Mouse (Mus musculus) naive thymus-derived CD4-positive, alpha-beta T cell, adult 2 months (primary cell): ENCODE measurements at regions not wholly inside any gene's neighbourhood (a gene's known extent, or its start where the extent isn't known, plus 50 kb on each side); places are given as distances from the start of the nearest gene placed in this dataset.

Experiments used
- DNase-seq: peaks from one replicate; pipeline ENCODE4 v3.0.0-alpha.2; 2011; ENCODE audit warnings: low read depth

DNA sequence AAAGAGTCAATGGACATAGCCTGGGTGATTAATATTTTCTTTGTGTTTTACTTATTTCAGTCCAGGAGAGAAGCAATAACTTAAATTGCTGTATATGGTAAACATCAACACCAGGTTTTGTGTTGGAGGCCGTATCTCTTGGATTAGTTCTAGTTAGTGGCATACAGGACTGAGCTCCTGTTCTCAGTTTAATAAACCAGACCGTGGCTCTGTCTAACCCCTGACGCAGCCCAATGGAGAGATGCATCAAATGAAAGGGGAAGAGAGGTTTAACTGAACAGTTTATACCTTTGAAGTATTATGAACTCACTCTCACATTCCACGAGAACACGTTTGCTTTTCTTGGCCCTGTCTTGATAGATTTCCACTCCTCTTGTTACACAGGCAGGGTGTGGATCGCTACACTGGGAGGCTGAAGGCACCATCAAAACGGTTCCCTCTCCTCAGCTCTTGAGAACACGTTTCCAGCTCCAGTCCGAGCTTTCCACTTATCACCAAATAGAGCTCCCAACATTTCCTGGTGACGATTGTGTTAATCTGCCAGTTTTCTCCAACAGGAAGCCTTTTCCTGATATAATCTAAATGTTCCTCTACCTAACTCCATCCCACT lies 54.0 kb upstream of the Cerkl start:
- DNase-seq: no peak

DNA sequence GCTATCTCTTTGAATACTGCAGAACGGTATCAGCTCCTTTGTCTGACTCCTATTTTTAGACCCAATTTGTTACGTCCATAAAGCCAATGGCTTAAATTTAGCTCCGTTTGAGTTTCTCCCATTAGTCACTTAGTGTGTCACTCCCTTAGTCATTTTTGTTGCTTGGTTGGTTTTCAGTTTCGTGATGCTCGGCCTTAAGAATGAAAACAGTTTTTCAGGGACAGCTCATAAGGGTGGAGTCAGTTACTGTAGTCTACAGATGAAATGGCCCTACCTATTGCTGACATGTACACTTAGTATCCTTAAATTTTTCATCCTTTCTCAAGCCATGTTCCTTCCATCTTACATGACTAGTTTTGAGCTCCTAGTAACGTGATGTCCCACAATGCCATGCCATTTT lies 54.5 kb upstream of the Cerkl start:
- no peak for DNase-seq

DNA sequence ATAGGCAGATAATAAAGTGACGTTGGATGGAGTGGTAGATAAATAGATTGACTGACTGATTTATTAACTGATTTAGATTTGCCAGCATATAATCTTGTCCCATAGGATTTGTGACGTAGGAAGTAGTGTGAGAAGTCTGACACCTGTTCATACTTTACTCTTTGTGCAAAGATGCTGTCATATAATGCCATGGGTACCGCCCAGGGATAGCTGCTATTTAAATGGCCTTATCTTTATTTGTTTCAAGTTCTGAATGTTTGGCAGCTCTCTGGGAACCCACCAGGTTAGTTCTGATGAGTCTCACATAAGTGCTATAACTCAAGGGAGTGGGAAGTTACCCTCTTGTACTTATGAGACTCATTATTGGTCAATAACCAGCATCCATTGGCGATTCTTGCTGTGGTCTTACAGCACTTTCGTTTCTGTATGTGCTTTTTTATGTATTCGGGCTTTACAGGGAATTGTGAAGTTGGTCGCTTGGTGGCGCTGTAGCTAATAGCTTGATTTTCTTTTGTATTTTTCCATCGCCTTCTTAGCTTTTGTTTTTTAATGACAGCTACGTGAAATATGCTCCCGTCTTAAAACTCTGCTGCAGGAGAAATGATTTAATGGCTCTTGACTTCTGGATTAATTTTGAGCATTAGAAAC lies 55.2 kb upstream of the Cerkl start:
- DNase-seq: peak; percentile 70

DNA sequence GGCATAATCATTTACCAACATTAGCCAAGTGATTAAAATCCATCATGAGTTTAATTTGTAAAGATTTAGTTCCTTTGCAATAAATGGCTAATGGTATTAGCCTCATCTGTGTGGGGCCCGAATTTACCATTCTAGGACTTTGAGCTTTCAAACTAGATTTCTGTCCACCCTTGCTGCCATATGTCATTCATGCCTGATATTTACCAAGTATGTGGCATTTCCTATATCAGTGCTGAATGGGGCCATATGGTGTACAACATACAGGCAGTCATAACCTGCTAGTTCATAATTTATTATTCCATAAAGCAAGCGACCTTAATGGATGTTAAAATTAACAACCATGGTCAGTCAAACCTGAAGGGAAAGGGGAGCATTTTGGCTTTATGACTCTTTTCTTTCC lies 55.8 kb upstream of the Cerkl start:
- DNase-seq: no peak

DNA sequence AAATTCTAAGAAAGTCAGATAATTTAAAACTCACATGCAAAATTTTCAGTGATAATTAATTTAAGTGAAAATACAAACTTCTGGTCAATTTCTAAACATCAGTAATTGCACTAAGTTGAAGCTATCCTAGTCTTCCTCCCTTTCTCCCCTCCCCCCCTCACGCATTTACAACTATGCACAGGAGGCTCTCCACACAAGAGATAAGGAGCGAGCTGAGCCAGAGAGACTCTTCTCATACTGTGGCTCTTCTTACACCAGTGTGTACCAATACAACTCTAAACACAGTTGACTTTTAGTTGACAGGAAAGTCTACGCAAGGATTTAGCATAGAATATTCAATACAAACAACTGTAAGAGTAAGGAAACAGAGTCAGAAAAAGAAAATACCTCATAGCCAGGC lies 57.1 kb upstream of the Cerkl start:
- no peak for DNase-seq

DNA sequence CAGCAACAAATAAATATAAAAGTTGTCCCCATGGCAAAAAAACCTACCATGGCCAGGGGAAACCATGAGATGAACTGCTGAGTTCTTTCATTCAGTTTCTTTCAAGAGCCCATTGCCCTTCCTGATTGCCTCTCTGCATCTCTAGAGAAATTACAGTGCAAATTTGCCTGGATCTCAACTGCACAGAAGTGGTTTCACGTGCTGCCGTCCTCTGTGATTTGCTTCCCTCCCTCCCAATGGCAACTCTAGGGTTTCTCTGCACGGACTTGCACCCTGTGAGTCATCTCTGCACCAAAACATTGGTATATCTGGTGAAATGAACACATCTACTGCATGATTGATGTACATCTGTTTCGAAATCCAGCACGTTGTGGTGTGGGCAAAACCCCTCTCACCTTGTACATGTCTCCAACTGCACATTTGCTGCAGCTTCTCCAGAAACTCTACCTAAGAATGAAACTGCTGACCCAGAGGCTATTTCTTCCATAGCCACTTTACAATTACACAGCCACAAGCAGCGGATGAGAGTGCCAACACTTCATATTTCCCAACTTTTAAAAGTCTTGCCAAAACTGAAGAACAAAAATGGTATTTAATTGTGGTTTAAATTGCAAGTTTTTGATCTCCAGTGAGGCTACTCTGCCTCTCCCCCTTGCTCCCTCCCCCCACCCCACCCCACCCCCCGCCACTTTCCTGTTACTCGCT lies 61.6 kb upstream of the Cerkl start:
- DNase-seq: no peak

DNA sequence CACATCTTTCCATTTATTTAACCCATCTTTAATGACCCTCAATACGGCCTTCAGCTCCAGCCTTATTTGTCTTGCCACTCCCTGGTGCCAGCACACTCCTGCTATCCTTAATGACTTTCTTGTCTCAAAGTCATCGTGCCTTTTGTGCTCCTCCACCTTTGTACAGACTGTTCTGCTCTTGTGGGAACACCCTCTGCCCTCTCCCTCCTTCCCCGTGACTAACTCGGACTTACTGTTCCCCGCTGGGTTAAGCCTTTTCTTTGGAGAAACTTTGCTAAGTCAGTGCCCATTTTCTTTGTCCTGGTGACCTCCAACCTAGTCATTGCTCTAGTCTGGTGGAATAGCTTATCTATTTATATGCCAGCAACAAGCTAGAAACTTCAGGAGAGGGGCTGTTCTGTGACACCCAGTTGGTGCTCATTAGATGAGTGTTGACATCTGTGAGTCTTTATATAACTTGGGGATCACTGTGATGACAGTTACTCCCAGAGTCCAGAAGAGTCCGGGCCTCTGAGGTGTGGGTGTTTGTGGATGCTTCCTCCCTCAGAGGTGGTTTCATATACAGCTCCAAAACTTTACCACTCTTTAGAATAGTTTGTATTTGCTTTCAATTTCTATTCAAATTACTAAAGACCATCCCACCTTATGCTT lies 63.3 kb upstream of the Cerkl start:
- no peak for DNase-seq

DNA sequence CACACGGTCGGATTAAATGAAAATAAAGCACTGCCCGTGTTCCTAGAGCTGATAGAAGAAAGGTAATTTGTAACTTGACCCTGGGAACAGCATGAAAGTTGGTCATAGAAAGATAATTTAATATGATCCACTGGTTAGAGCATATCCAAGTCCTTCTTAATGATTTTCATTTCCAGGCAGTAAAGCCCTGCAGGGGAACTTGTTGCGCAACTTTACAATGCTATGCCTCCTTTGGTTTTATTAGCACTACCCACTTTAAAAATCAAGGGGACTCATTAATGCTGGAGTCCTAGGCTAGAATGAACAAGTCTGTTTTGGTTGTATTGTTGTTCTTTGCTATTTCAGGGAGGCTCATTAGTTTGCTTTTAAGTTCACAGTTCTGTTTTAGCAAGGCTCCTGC lies 66.9 kb upstream of the Cerkl start:
- no peak for DNase-seq

DNA sequence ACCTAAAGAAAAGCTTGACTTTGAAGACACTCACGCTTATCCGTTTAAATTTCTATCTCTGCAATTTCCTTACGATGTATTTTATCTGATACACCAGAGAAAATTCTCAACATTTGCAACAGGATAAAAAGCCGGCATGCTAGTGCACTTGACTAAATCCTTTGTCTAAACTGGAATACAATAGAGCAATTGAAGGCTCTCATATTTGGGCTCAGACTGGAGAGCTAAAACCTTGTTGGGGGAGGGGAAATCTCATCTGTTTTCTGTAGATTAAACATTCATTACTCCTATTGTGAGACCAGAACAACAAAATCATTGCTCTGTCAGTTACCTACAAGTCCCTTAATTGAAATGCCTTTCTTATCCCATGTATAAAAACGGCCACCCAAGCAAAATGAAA lies 70.9 kb upstream of the Cerkl start:
- DNase-seq: no peak

DNA sequence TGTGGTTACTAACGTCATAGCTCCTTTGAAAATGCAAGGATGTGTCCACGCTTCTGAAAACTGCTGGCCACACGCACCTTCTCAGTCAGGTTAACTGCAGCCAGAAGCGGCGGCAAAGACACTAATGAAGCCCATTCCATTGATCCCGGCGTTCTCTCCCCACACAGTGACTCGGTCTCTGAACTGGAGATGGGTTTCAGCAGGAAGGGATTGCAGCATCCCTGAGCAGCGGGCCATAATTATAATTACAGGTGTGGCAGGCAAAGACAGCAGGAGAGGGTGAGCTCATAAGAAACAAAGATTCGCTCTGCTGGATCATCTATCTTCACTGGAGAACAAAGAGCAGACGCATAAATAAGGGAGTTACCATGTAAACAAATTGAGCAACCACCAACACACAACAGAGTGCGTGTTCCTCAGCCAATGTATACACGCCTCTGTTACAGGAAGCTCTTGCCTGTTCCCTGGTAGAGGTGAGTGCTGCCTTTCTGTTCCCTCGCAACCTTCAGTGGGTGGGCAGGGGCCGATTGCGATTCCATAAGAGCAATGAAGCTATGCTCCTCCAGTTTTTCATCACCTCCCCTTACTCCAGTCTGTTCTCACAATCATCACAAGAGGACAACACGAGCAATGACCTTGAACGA lies 71.9 kb upstream of the Cerkl start:
- DNase-seq: no peak

DNA sequence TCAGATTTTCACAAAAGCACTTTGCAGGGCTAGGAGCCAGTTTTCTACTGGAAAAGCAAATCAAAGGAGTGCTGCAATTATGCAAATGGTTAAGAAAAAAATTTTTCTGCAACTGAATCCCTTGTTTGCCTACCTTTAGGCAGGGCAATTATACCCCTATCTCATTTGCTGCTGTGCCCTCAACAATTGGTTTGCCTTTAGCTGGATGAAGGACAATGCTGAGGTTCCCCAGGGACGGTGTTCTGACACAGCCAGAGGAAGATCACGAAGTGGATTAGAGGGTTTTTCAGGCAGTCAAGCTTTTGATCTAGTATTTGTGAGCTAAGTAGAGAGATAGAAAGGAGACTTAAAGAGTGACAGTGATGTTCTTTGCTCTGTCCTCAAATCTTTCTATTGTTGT lies 72.6 kb upstream of the Cerkl start:
- DNase-seq: no peak

DNA sequence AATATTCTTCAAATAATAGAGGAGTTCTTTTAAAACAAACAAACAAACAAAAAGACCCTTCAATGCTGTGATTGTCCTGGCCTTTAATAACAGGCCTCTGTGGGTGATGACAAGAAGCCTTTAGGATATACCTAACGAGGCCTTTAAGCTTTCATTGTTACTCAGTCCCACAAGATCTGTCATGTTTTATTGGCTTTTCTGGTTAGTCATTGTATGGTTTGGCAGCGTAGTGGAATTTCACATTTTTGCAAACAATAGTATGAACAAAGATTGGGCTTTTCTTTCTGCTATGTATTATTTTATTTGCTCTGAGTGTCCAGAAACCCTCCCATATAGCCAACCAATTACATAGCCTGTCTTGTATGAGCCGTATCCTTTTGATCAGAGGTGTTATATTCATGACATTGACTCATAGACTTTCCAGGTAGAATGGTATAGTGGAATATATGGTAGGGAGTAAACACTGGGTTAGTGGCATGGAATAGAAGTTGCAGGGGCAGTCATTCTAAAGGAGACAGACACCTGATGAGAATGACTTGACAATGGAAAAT lies 76.1 kb upstream of the Cerkl start:
- DNase-seq: no peak

DNA sequence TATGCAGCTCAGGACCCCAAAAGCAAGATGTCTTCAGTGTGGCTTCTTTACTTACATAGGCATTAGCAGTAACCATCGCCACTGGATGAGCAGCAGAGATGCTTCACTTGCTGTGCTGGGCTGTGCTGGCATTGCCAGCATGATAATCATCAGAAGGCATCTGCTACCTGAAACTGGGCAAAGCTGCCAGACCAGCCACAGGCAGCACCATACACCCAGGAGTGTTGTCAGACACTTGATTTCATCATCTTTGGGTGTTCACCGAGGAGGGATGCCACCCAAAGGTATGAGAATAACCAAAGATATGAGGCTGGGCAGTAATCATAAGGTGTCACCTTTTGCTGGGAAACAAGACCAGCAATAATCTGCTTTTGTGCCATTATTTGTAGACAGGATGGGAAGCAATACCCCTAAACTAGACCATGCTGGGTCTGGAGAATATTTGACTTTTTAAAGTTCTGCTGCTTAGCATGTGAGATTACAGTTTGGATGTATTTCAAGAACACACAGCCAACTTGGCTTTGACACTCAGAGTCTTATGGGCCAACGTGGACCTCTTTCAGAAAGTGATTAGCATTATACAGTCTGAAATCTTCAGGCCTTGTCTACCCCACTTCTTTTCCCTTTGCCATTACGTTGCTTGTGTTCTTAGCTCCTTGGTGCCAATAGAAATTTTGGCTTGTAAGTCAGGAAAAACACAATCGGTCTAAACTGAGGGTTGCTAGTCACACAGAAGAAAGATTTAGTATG lies 80.7 kb upstream of the Cerkl start:
- no peak for DNase-seq

DNA sequence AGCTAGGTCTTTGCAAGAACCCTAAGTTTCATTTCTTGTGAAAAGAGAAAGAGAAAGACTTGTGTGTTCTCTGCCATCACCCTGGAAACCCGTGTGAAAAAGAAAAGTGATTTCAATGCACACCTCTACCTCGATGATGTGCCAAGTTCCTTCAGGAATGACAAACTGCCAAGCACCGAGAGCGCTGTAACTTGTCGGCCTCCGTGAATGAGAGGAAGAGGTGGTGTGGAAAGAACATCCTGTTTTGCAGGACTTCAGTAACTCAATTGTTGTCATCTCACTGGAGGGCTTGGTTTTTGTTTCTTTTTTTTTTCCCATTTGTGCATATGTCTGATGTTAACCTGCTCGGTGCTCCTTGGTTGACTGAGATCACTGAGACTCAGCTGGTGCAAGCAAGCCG lies 83.8 kb upstream of the Cerkl start:
- DNase-seq: no peak

DNA sequence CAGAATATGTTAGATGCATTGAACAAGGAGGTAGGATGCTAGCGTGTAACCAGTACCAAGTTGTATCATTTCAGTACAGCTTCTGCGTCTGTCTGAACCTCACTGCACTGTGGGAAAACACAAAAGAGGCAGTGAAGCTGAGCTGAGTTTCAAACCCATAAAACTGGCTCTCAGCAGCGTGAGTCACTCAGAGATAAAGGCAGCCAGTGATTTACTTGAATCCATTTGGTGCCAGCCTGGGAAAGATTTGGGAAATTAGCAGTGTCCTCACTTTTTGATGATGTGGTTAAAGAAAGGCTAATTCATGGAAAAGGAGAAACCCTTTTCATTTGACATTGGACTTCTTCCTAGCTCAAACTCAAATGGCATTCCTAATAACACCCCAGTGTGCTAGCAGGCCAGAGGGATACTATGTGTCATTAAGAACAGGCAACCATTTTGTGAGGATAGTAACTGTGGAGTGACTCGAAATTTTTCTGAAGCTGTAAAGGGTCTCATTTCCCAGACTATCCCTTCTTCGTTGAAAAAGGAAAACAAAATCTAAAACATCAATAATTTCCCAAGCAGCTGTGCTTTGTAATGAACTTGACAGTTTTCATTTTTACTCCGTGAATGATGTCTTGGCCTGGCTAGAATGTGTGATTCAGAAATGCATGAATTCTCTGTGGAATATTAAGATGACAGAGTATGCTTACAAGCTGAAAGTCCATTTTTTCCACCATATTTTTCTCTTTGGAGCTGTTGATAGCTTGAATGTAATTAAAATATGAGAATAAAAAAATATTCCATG lies 85.8 kb upstream of the Cerkl start:
- no peak for DNase-seq

DNA sequence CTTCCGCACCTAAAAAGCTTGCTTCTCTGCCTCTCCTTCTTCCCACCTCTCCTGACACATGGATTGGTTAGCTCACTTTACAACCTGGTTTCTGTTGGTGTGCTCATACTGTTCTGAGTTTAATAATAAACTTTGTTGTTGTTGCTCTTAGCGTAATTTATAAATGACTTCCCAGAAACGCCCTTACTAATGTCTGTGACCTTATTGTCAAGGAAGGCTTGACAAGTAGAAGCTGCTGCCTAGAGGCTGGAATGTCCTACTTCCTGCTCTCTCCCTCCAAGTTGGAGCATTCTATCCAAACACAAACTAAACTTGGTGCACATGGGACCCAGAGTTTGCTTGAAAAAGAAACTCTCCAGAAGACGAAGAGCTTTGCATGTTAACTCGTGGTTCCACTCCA lies 86.9 kb upstream of the Cerkl start:
- DNase-seq: no peak

DNA sequence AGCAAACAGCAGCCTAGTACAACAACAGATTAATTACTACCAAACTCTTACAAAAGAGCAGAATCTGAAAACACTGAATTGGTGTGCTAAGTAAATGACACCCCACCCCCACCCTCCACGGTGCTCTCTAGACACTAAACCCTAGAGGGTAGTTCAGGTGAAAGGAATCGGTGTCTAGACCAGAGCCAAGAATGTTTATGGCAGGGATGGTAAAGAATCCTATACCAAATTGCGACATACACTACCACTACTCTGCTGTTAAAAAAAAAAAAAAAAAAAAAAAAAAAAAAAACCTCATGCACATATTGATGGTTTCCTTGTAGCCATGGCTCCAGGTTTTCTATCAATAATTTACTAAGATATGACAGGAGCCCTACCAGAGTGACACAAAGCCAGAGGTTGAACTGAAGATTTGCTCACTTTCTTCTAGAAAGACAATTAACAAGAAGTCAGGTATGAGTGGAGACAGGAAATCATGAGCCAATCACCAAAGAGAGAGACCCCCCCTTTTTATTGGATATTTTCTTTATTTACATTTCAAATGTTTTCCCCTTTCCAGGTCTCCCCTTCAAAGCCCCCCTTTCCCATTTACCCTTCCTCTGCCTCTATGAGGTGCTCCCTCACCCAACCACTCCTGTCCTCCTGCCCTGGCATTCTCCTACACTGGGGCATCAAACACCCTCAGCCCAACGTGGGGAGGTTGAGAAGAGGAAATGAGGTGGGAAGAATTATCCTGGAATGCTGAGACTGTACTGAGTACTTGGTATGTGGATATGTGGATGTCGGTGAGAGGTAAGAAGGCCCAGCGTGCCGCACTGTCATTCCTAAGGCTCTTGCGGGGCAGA lies 87.6 kb upstream of the Cerkl start:
- DNase-seq: no peak

DNA sequence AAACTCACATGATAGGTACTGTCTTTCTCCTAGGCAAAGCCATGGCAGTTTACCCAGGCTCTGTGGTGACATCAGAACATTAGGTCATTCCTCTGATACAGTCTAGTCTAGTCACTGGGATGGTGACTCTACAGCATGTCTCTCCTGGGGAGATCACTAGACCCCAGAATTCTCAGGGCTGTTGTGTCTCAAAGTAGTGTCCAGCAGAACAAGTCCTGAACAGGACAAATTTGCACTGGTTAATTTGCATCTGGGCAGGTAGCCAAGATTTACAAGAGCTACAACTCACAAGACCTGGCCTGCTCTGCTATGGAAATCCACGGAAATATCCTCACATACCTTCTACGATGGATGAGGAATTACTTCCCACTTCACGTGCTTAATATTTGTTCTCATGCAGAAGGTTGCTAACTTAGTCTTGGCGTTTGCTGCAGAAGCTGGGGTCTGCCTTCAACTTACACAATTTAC lies 88.2 kb upstream of the Cerkl start:
- no peak for DNase-seq

DNA sequence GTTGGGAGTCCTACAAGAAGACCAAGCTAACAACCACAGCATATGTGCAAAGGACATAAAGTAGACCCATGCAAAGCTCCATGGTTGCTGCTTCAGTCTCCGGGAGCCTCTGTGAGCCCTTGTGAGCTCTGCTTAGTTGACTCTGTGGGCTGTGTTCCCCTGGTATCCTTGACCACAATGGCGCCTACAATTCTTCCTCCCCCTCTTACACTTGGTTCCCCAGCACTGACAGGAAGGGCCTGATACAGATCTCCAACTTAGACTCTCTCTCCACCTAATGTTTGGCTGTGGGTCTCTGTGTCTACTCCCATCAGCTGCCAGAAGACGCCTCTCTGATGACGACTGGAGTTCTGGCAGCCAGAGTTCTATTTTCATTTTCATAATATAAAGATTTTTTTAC lies 88.9 kb upstream of the Itprid2 start:
- no peak for DNase-seq

DNA sequence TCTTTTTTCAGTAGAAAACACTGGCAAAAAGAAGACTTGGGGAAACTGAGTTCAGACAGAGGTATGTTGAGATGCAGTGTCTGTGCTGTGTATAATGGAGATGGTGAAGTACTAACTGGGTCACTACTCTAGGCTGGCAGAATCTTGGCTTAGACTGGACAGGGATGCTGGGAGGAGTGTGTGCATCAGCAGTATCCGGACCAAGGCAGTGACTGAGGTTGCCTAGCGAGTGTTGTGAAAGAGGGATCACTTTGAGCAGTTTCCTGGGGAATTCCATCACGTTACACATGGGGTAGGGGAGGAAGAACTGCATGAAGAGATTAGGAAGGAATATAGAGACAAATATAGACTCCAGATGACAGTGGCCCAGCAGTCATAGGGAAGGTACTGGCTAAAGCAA lies 87.9 kb upstream of the Itprid2 start:
- no peak for DNase-seq
